Mouse (Mus musculus): ENCODE data around the gene Chsy1. TPM values are rescaled to one million over a fixed set of nuclear protein-coding genes. Genes with fewer than 3 reads are reported as not detected.
A peak's percentile ranks its signal among the peaks of the same experiment; 100 is the strongest.

Chsy1 gene
- polyA plus RNA-seq, 1 experiment from 2014 or later: 13.4 TPM

- no peak overlapping the region for H3K27ac ChIP-seq
- H3K4me2 ChIP-seq: no peak overlapping the region
- ATAC-seq (replicated peaks; ENCODE audit: insufficient number of reproducible peaks, insufficient read depth, low FRiP score, low read depth): no peak
- peaks cover 44% of the 10 kb centered on the region for H3K4me1 ChIP-seq (replicated peaks)
- no peak overlapping the region for H3K9ac ChIP-seq
- H3K4me3 ChIP-seq: no peak overlapping the region
- no peaks in the 10 kb centered on the region for H3K27me3 ChIP-seq
- H3K9me3 ChIP-seq (replicated peaks): no peaks in the 10 kb centered on the region
- no peaks in the 10 kb centered on the region for H3K36me3 ChIP-seq
- 78% methylated on average over 5 of the region's 5 CpGs for WGBS
These were observed 50.6 kb downstream of the Chsy1 start for GRCm38 (mm10) chr7:66159961-66160360.

DNA sequence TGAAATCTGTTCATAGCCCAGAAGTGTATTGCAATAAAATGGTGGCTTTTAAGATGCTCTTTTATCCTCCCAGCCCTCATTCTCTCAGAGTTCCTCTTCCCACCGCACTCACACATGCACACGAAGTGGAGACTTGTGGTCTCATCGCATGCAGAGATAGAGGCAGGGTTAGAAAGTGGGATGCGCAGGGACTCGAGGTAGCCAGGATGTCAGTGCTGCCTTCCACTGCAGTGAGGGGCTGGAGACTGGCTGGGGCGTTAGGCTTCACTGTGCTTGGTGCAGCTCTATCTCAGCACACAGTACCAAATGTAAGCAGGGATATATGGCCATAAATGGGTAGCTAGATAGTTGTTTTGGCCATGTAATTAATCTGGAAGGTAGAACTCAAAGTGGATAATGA is 52.5 kb downstream of the Chsy1 start:
- Histone ChIP-seq H3K4me1 (replicated peaks) (peaks cover 36% of the 10 kb centered on the region), H3K4me3 (no peak overlapping the region), H3K27me3 (no peaks in the 10 kb centered on the region), H3K9me3 (replicated peaks) (no peaks in the 10 kb centered on the region), H3K9ac (no peak overlapping the region), H3K36me3 (no peaks in the 10 kb centered on the region), H3K4me2 (no peak overlapping the region), H3K27ac (no peak overlapping the region)
- ATAC-seq (replicated peaks; ENCODE audit: insufficient number of reproducible peaks, insufficient read depth, low FRiP score, low read depth): no peak
- whole genome bisulfite sequencing: 81% methylated on average over 6 of the region's 6 CpGs

DNA sequence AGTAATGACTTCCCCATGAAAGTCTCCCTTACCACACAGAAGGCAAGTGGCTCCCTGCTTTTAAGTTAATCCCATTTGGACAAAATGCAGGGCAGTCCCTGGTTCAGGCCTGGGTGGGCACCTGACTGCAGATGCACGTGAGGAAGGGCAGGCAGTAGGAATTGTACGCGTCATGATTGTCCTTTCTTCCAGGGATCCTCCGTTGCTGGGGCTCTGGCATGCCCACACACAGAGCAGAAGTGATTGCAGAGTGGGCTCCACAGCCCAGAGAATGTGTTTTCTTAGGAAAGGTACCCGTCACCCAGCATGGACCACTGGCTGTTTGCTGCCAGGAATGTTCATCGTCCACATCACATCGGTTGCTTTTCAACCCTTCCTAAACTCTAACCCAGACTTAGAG is 53.2 kb downstream of the Chsy1 start:
- Histone ChIP-seq H3K4me1 (replicated peaks) (peaks cover 31% of the 10 kb centered on the region), H3K36me3 (no peaks in the 10 kb centered on the region), H3K4me3 (no peak overlapping the region), H3K27ac (no peak overlapping the region), H3K27me3 (no peaks in the 10 kb centered on the region), H3K9ac (no peak overlapping the region), H3K9me3 (replicated peaks) (no peaks in the 10 kb centered on the region), H3K4me2 (no peak overlapping the region)
- no peak for ATAC-seq (replicated peaks; ENCODE audit: insufficient number of reproducible peaks, insufficient read depth, low FRiP score, low read depth)
- WGBS: 85% methylated on average over 7 of the region's 7 CpGs

DNA sequence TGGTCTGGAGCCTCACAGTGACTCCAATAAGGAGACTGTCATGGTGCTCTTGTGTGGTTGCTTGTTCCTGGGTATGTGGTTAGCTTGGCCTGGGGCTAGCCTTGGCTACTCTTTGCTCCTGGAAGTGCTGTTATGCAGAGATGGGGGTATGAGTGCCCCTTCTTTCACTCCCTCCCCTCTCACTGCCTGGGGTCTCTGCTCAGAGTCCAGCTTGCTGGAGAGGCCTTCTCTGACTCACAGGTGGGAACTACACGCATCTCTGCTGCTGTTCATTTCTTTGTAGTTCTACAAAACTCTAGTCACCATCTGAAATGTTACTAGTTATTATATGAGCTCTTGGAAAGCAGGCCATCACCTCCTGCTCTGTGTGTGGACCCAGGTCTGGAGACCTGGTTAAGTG is 53.7 kb downstream of the Chsy1 start:
- Histone ChIP-seq H3K9ac (no peak overlapping the region), H3K4me3 (no peak overlapping the region), H3K4me2 (no peak overlapping the region), H3K27ac (0 out of 2 replicates have a peak overlapping the region, but pooled peaks have one; percentile 20), H3K9me3 (replicated peaks) (no peaks in the 10 kb centered on the region), H3K36me3 (no peaks in the 10 kb centered on the region), H3K4me1 (replicated peaks) (peaks cover 26% of the 10 kb centered on the region), H3K27me3 (no peaks in the 10 kb centered on the region)
- no peak for ATAC-seq (replicated peaks; ENCODE audit: insufficient number of reproducible peaks, insufficient read depth, low FRiP score, low read depth)
- 85% methylated on average over 1 of the region's 1 CpGs for WGBS

GRCm38 (mm10) chr7:66164427-66165031 is 55.2 kb downstream of the Chsy1 start:
- Histone ChIP-seq H3K4me3 (no peak overlapping the region), H3K4me1 (replicated peaks) (peaks cover 32% of the 10 kb centered on the region), H3K27me3 (no peaks in the 10 kb centered on the region), H3K9me3 (replicated peaks) (no peaks in the 10 kb centered on the region), H3K9ac (no peak overlapping the region), H3K36me3 (no peaks in the 10 kb centered on the region), H3K27ac (0 out of 2 replicates have a peak overlapping the region, but pooled peaks have one; percentile 4), H3K4me2 (no peak overlapping the region)
- WGBS: 70% methylated on average over 9 of the region's 9 CpGs
- ATAC-seq (replicated peaks; ENCODE audit: insufficient number of reproducible peaks, insufficient read depth, low FRiP score, low read depth): no peak

GRCm38 (mm10) chr7:66165036-66165798 is 55.9 kb downstream of the Chsy1 start:
- no peak for ATAC-seq (replicated peaks; ENCODE audit: insufficient number of reproducible peaks, insufficient read depth, low FRiP score, low read depth)
- 67% methylated on average over 5 of the region's 5 CpGs for WGBS
- H3K27ac ChIP-seq: peak overlapping the region; percentile 29; the same call in 1 of the 2 replicates

DNA sequence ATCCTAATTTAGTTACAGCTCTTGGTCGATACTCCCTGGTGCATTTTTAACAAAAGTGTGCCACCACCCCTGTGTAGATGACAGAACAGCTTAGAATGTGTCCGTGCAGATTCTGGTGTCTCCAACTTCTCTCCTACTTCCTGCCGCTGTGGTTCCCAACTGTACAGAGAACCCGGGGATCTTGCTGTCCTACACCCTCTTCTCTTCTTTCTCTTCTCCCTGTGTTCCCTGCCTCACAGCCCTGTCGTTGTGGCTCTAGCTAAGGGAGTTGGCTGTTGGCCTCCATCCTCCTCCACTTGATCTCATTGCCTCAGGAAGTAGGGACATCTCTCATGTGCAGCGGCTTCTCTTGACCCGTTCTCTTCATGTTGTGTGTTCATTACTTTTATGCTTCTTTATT is 59.6 kb downstream of the Chsy1 start:
- Histone ChIP-seq H3K27me3 (no peaks in the 10 kb centered on the region), H3K4me2 (no peak overlapping the region), H3K9ac (no peak overlapping the region), H3K4me1 (replicated peaks) (peaks cover 23% of the 10 kb centered on the region), H3K4me3 (no peak overlapping the region), H3K9me3 (replicated peaks) (no peaks in the 10 kb centered on the region), H3K36me3 (peaks cover 31% of the 10 kb centered on the region), H3K27ac (0 out of 2 replicates have a peak overlapping the region, but pooled peaks have one; percentile 12)
- no peak for ATAC-seq (replicated peaks; ENCODE audit: insufficient number of reproducible peaks, insufficient read depth, low FRiP score, low read depth)
- 80% methylated on average over 7 of the region's 7 CpGs for WGBS

More at GRCm38 (mm10) chr7:66165036-66165798, 55.9 kb downstream of the Chsy1 start:
- Histone ChIP-seq H3K27me3 (no peaks in the 10 kb centered on the region), H3K9ac (no peak overlapping the region), H3K9me3 (replicated peaks) (no peaks in the 10 kb centered on the region), H3K4me3 (no peak overlapping the region), H3K4me1 (replicated peaks) (peaks cover 33% of the 10 kb centered on the region), H3K4me2 (no peak overlapping the region), H3K36me3 (no peaks in the 10 kb centered on the region)

DNA sequence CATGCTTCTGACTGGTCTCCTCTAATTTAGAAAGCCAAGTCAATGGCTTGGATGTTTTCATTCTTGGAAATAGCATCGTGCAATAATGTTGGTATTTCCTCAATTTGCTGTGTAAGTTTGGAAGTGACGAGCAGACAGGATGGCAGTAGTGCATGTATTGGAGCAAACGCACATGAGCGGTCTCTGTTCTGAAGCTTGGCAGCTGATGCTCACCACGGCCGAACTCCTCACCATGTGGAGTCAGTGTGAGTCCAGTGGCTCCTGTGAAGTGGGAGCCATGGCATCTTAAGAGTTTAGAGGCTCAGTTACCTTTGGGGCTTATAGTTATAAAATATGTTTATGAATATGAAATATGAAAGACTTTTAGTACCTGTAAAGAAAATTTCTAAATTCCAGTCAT is 60.2 kb downstream of the Chsy1 start:
- H3K36me3 ChIP-seq: peaks cover 37% of the 10 kb centered on the region
- no peak overlapping the region for H3K4me2 ChIP-seq
- no peak for ATAC-seq (replicated peaks; ENCODE audit: insufficient number of reproducible peaks, insufficient read depth, low FRiP score, low read depth)
- H3K27ac ChIP-seq: no peak overlapping the region
- 80% methylated on average over 6 of the region's 6 CpGs for WGBS
- H3K9ac ChIP-seq: no peak overlapping the region
- no peaks in the 10 kb centered on the region for H3K9me3 ChIP-seq (replicated peaks)
- no peaks in the 10 kb centered on the region for H3K27me3 ChIP-seq
- peaks cover 20% of the 10 kb centered on the region for H3K4me1 ChIP-seq (replicated peaks)
- no peak overlapping the region for H3K4me3 ChIP-seq

DNA sequence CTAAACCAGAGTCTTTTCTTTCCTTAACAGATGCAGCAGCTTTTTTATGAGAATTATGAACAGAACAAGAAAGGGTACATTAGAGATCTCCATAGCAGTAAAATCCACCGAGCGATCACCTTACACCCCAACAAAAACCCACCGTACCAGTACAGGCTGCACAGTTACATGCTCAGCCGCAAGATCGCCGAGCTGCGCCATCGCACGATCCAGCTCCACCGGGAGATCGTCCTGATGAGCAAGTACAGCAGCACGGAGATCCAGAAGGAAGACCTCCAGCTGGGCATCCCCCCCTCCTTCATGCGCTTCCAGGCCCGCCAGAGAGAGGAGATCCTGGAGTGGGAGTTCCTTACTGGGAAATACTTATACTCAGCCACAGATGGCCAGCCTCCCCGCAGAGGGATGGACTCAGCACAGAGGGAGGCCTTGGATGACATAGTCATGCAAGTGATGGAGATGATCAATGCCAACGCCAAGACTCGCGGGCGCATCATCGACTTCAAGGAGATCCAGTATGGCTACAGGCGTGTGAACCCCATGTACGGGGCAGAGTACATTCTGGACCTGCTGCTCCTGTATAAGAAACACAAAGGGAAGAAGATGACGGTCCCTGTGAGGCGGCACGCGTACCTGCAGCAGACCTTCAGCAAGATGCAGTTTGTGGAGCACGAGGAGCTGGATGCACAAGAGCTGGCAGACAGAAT is 61.6 kb downstream of the Chsy1 start:
- no peaks in the 10 kb centered on the region for H3K27me3 ChIP-seq
- H3K9ac ChIP-seq: no peak overlapping the region
- 94% methylated on average over 27 of the region's 27 CpGs for WGBS
- H3K36me3 ChIP-seq: peaks cover 42% of the 10 kb centered on the region
- H3K27ac ChIP-seq: no peak overlapping the region
- peaks cover 12% of the 10 kb centered on the region; the same call in 1 of the 2 replicates for H3K4me1 ChIP-seq (replicated peaks)
- no peak overlapping the region for H3K4me3 ChIP-seq
- H3K9me3 ChIP-seq (replicated peaks): no peaks in the 10 kb centered on the region
- no peak overlapping the region for H3K4me2 ChIP-seq
- ATAC-seq (replicated peaks; ENCODE audit: insufficient number of reproducible peaks, insufficient read depth, low FRiP score, low read depth): no peak

DNA sequence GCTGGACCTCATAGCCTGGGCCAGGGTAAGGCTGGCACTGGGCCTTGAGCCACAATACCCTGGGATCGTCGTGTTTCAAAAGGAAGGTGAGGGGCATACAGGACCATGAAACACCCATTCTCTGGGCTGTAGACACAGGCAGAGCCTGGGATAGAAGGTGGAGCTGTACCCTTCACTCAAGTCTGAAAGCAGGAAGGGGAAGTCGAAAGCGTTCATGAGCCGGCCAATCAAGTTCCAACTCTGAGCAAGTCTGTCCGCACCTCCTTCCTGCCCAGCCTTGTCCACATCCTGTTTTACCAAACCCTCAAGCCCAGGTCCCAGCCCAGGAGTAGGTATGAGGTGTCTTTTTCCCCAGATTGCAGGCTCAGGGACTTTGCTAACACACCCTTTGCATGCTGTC is 66.4 kb downstream of the Chsy1 start:
- Histone ChIP-seq H3K4me3 (no peak overlapping the region), H3K9ac (no peak overlapping the region), H3K27ac (no peak overlapping the region), H3K36me3 (peaks cover 39% of the 10 kb centered on the region), H3K9me3 (replicated peaks) (no peaks in the 10 kb centered on the region), H3K4me2 (no peak overlapping the region), H3K4me1 (replicated peaks) (peaks cover 6% of the 10 kb centered on the region; the same call in 1 of the 2 replicates), H3K27me3 (no peaks in the 10 kb centered on the region)
- ATAC-seq (replicated peaks; ENCODE audit: insufficient number of reproducible peaks, insufficient read depth, low FRiP score, low read depth): no peak
- 84% methylated on average over 6 of the region's 6 CpGs for WGBS

GRCm38 (mm10) chr7:66176256-66176655 is 66.9 kb downstream of the Chsy1 start:
- no peak overlapping the region for H3K4me3 ChIP-seq
- ATAC-seq (replicated peaks; ENCODE audit: insufficient number of reproducible peaks, insufficient read depth, low FRiP score, low read depth): no peak
- WGBS: 81% methylated on average over 4 of the region's 4 CpGs
- no peak overlapping the region for H3K27ac ChIP-seq
- no peaks in the 10 kb centered on the region for H3K9me3 ChIP-seq (replicated peaks)
- H3K4me1 ChIP-seq (replicated peaks): peaks cover 6% of the 10 kb centered on the region; the same call in 1 of the 2 replicates
- H3K27me3 ChIP-seq: no peaks in the 10 kb centered on the region
- no peak overlapping the region for H3K4me2 ChIP-seq
- peaks cover 33% of the 10 kb centered on the region for H3K36me3 ChIP-seq
- no peak overlapping the region for H3K9ac ChIP-seq

Measured in heart, embryonic 15.5 days (tissue).